Mouse (Mus musculus) pancreas, adult 10 weeks (tissue): ENCODE measurements around the gene Glrx. TPM values are rescaled to one million over a fixed set of nuclear protein-coding genes. Genes with fewer than 3 reads are reported as not detected.

Experiments
- polyA plus RNA-seq: library from polyadenylated mRNA; stranded (reverse); fragments of 350-450 nt; fragmentation: Illumina TruSeq; extraction: RNeasy Lipid Tissue Mini Kit (QIAGEN cat#74804); gene quantifications from one replicate; pipeline ENCODE4 v1.2.3, GENCODE M21; 2015; ENCODE audit warnings: low read depth, low replicate concordance; ENCODE audit not compliant: insufficient read depth

Gene Glrx
- 4.2 TPM for polyA plus RNA-seq

GRCm38 (mm10) chr13:75839719-75840481, at the start of gene Glrx:
TSS of gene Glrx (plus strand) at chr13:75839868.

Other genes with a start within 250 kb of the Glrx start
- 6.9 TPM for gene Ell2, start 133.1 kb upstream of the Glrx start, polyA plus RNA-seq
- gene Rhobtb3, start 104.1 kb downstream of the Glrx start, polyA plus RNA-seq, result 1.5 TPM
- gene Spata9, start 127.3 kb downstream of the Glrx start, polyA plus RNA-seq, result not detected
- 7.6 TPM for gene Rfesd, start 178.9 kb downstream of the Glrx start, polyA plus RNA-seq
- gene Gpr150, start 217.1 kb downstream of the Glrx start, polyA plus RNA-seq, result not detected